Mouse (Mus musculus): Measurements from ENCODE around the gene Gm21887.
"Not testable (repeated sequence)": the region's sequence is repeated elsewhere in the genome, so short reads cannot be mapped to it uniquely, and the experiment has no call there.

Gm21887 gene

GRCm38 (mm10) chrX:169997854-169998456 lies 11.5 kb upstream of the Gm21887 start:
- in situ Hi-C loops (cut with MseI, MboI): not testable (repeated sequence)

GRCm38 (mm10) chrX:169998559-169999219 lies 10.8 kb upstream of the Gm21887 start:
- in situ Hi-C loops (cut with MseI, MboI): not testable (repeated sequence)

- in situ Hi-C loops (cut with MseI, MboI): not testable (repeated sequence)
Measured at GRCm38 (mm10) chrX:169999226-169999883, 10.1 kb upstream of the Gm21887 start.

GRCm38 (mm10) chrX:169999912-170000641 lies 9.4 kb upstream of the Gm21887 start:
- in situ Hi-C loops (cut with MseI, MboI): not testable (repeated sequence)

- in situ Hi-C loops (cut with MseI, MboI): not testable (repeated sequence)
Measured at GRCm38 (mm10) chrX:170000642-170001387, 8.6 kb upstream of the Gm21887 start.

- in situ Hi-C loops (cut with MseI, MboI): not testable (repeated sequence)
Measured at GRCm38 (mm10) chrX:170001388-170001695, 8.1 kb upstream of the Gm21887 start.

- in situ Hi-C loops (cut with MseI, MboI): not testable (repeated sequence)
Measured at GRCm38 (mm10) chrX:170002510-170003197, 6.8 kb upstream of the Gm21887 start.

GRCm38 (mm10) chrX:170003536-170003935 lies 5.9 kb upstream of the Gm21887 start:
- in situ Hi-C loops (cut with MseI, MboI): not testable (repeated sequence)

- in situ Hi-C loops (cut with MseI, MboI): not testable (repeated sequence)
Measured at GRCm38 (mm10) chrX:170004236-170004635, 5.2 kb upstream of the Gm21887 start.

GRCm38 (mm10) chrX:170004793-170005192 lies 4.7 kb upstream of the Gm21887 start:
- in situ Hi-C loops (cut with MseI, MboI): not testable (repeated sequence)

GRCm38 (mm10) chrX:170005194-170005593 lies 4.3 kb upstream of the Gm21887 start:
- in situ Hi-C loops (cut with MseI, MboI): not testable (repeated sequence)

- in situ Hi-C loops (cut with MseI, MboI): not testable (repeated sequence)
Measured at GRCm38 (mm10) chrX:170005695-170006297, 3.7 kb upstream of the Gm21887 start.

GRCm38 (mm10) chrX:170006694-170007247 lies 2.7 kb upstream of the Gm21887 start:
- in situ Hi-C loops (cut with MseI, MboI): not testable (repeated sequence)

- in situ Hi-C loops (cut with MseI, MboI): not testable (repeated sequence)
Measured at GRCm38 (mm10) chrX:170007375-170008178, 1.9 kb upstream of the Gm21887 start.

- in situ Hi-C loops (cut with MseI, MboI): not testable (repeated sequence)
Measured at GRCm38 (mm10) chrX:170008179-170008467, 1.3 kb upstream of the Gm21887 start.

- in situ Hi-C loops (cut with MseI, MboI): not testable (repeated sequence)
Measured at GRCm38 (mm10) chrX:170008584-170008983, 875 bp upstream of the Gm21887 start.

- in situ Hi-C loops (cut with MseI, MboI): not testable (repeated sequence)
Measured at GRCm38 (mm10) chrX:170009801-170010221, 352 bp downstream of the Gm21887 start.

- in situ Hi-C loops (cut with MseI, MboI): not testable (repeated sequence)
Measured at GRCm38 (mm10) chrX:170010581-170011528, 1.4 kb downstream of the Gm21887 start.
